Mouse (Mus musculus): ENCODE results near the gene Dlk2.

DNA sequence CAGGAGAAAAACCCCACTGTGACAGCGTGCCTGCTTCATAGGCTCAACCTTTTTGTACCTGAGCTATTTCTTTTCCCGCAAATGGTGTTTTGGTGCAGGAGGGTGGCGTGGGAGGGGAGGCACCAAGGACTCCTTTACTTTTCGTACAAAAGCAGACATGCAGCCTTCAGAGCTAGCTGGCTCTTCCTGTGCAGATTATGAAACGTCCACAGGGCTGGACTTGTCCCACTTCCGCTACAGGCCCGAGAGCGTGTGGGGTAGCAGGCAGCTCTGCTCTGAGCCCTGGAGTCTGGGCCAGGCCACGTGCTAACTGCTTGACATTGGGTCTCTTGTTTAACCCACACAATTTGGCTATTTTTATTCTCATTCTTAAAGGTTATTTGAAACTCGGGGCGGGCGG, 4.7 kb downstream of the Dlk2 start:
- TF ChIP-seq POLR2A (IDR thresholded peaks at IDR 0.05; ENCODE audit: control insufficient read depth, extremely low read depth, insufficient read depth, low read length, poor library complexity) (no peak), CTCF (IDR thresholded peaks at IDR 0.05; ENCODE audit: borderline replicate concordance, control insufficient read depth, extremely low read depth, insufficient read depth, low read length, poor library complexity) (no peak)

Data from thymus, adult 2 months (tissue).